Mouse (Mus musculus) ovary, postnatal 10 days (tissue): Measurements from ENCODE around the gene Stx3.

Source experiments
- DNase-seq: peaks from one replicate; pipeline ENCODE4 v3.0.0; 2022; ENCODE audit warnings: low spot score

Gene Stx3

GRCm38 (mm10) chr19:11807822-11808221, 11.4 kb downstream of the Stx3 start:
- no peak for DNase-seq

- DNase-seq = no peak
Measured at GRCm38 (mm10) chr19:11807251-11807650, 12.0 kb downstream of the Stx3 start.

GRCm38 (mm10) chr19:11804423-11804822, 14.8 kb downstream of the Stx3 start:
- no peak for DNase-seq

GRCm38 (mm10) chr19:11800531-11801315, 18.5 kb downstream of the Stx3 start:
- DNase-seq = no peak

GRCm38 (mm10) chr19:11794447-11794846, 24.8 kb downstream of the Stx3 start:
- no peak for DNase-seq

- DNase-seq = no peak
Measured at GRCm38 (mm10) chr19:11793741-11794359, 25.4 kb downstream of the Stx3 start.

GRCm38 (mm10) chr19:11791825-11792224, 27.4 kb downstream of the Stx3 start:
- DNase-seq = no peak

GRCm38 (mm10) chr19:11788876-11789275, 30.3 kb downstream of the Stx3 start:
- no peak for DNase-seq

- no peak for DNase-seq
Measured at GRCm38 (mm10) chr19:11787826-11788225, 31.4 kb downstream of the Stx3 start.

- DNase-seq = no peak
Measured at GRCm38 (mm10) chr19:11785409-11786154, 33.6 kb downstream of the Stx3 start.

- DNase-seq = peak; percentile 19
Measured at GRCm38 (mm10) chr19:11777191-11777865, 41.9 kb downstream of the Stx3 start.

- DNase-seq = peak; percentile 67
Measured at GRCm38 (mm10) chr19:11770205-11770892, 48.9 kb downstream of the Stx3 start, which contains the start of gene Mrpl16. Mrpl16 (plus strand) TSS chr19:11770391.

GRCm38 (mm10) chr19:11769257-11769920, 49.8 kb downstream of the Stx3 start:
- DNase-seq = no peak

- DNase-seq = no peak
Measured at GRCm38 (mm10) chr19:11768163-11768562, 51.0 kb downstream of the Stx3 start.

- DNase-seq = no peak
Measured at GRCm38 (mm10) chr19:11766413-11766812, 52.8 kb downstream of the Stx3 start.

- no peak for DNase-seq
Measured at GRCm38 (mm10) chr19:11765059-11765458, 54.1 kb downstream of the Stx3 start.

GRCm38 (mm10) chr19:11747298-11747697, 71.9 kb downstream of the Stx3 start, which contains the start of gene Gif:
Gif (plus strand) TSS chr19:11747554.
- no peak for DNase-seq

GRCm38 (mm10) chr19:11745680-11746079, 73.5 kb downstream of the Stx3 start:
- DNase-seq = no peak

GRCm38 (mm10) chr19:11736455-11736854, 82.7 kb downstream of the Stx3 start:
- DNase-seq = no peak

GRCm38 (mm10) chr19:11730278-11730677, 88.9 kb downstream of the Stx3 start:
- DNase-seq = no peak

- DNase-seq = no peak
Measured at GRCm38 (mm10) chr19:11727304-11727703, 91.9 kb downstream of the Stx3 start.
